Mouse (Mus musculus) cortical plate, adult 2 months (tissue): Measurements from ENCODE around the gene Rab9.

ENCODE experiments used
- CTCF ChIP-seq: fragments of 200-500 bp; IDR thresholded peaks from 2 replicates; pipeline ENCODE4 v1.5.1; 2011; ENCODE audit warnings: mild to moderate bottlenecking, control low read depth, low read length; ENCODE audit not compliant: insufficient read depth; ENCODE audit errors: extremely low read depth
- POLR2A ChIP-seq: fragments of 200-500 bp; IDR thresholded peaks from 2 replicates; pipeline ENCODE4 v1.6.1; 2011; ENCODE audit warnings: mild to moderate bottlenecking, low read length, control low read depth; ENCODE audit not compliant: insufficient read depth; ENCODE audit errors: extremely low read depth

GRCm38 (mm10) chrX:166511107-166511506 lies 31.4 kb upstream of the Rab9 start:
- TF ChIP-seq CTCF (no peak), POLR2A (no peak)
